Mouse (Mus musculus): ENCODE measurements around the gene Ivd. TPM values are rescaled to one million over a fixed set of nuclear protein-coding genes. Genes with fewer than 3 reads are reported as not detected.

Ivd gene
- polyA plus RNA-seq, 1 experiment from 2014 or later = 68.7 TPM

- H3K9ac ChIP-seq = no peak overlapping the region
- WGBS = 74% methylated on average over 8 of the region's 8 CpGs
Measured at GRCm38 (mm10) chr2:118912706-118913105, 51.0 kb downstream of the Ivd start.

GRCm38 (mm10) chr2:118913551-118914276 is 52.0 kb downstream of the Ivd start:
- no peaks in the 10 kb centered on the region for H3K27me3 ChIP-seq (replicated peaks)
- no peaks in the 10 kb centered on the region for H3K9me3 ChIP-seq (replicated peaks)
- no peak overlapping the region for H3K4me3 ChIP-seq
- H3K4me2 ChIP-seq = peak overlapping the region; percentile 12
- 0 out of 2 replicates have a peak, but pooled peaks have one; percentile 16 for ATAC-seq (ENCODE audit: insufficient number of reproducible peaks, low FRiP score)
- 52% methylated on average over 11 of the region's 11 CpGs for WGBS
- H3K27ac ChIP-seq (ENCODE audit: poor library complexity, severe bottlenecking) = no peak overlapping the region
- H3K9ac ChIP-seq = no peak overlapping the region
- peaks cover 18% of the 10 kb centered on the region for H3K36me3 ChIP-seq
- peaks cover 49% of the 10 kb centered on the region for H3K4me1 ChIP-seq (replicated peaks)

More at GRCm38 (mm10) chr2:118912706-118913105, 51.0 kb downstream of the Ivd start:
- no peak overlapping the region for H3K4me3 ChIP-seq
- H3K36me3 ChIP-seq = peaks cover 13% of the 10 kb centered on the region
- no peaks in the 10 kb centered on the region for H3K27me3 ChIP-seq (replicated peaks)
- no peak for ATAC-seq (ENCODE audit: insufficient number of reproducible peaks, low FRiP score)
- H3K27ac ChIP-seq (ENCODE audit: poor library complexity, severe bottlenecking) = no peak overlapping the region
- no peak overlapping the region for H3K4me2 ChIP-seq
- H3K4me1 ChIP-seq (replicated peaks) = peaks cover 42% of the 10 kb centered on the region
- no peaks in the 10 kb centered on the region for H3K9me3 ChIP-seq (replicated peaks)

GRCm38 (mm10) chr2:118914685-118915084 is 52.9 kb downstream of the Ivd start:
- Histone ChIP-seq H3K4me3 (no peak overlapping the region), H3K4me1 (replicated peaks) (peaks cover 51% of the 10 kb centered on the region), H3K9me3 (replicated peaks) (no peaks in the 10 kb centered on the region), H3K4me2 (no peak overlapping the region), H3K9ac (no peak overlapping the region), H3K27ac (ENCODE audit: poor library complexity, severe bottlenecking) (no peak overlapping the region), H3K36me3 (peaks cover 24% of the 10 kb centered on the region), H3K27me3 (replicated peaks) (no peaks in the 10 kb centered on the region)
- no peak for ATAC-seq (ENCODE audit: insufficient number of reproducible peaks, low FRiP score)
- 55% methylated on average over 8 of the region's 8 CpGs for WGBS

- Histone ChIP-seq H3K9me3 (replicated peaks) (no peaks in the 10 kb centered on the region), H3K4me3 (no peak overlapping the region), H3K9ac (no peak overlapping the region), H3K27me3 (replicated peaks) (no peaks in the 10 kb centered on the region), H3K4me1 (replicated peaks) (peaks cover 51% of the 10 kb centered on the region), H3K36me3 (peaks cover 41% of the 10 kb centered on the region), H3K27ac (ENCODE audit: poor library complexity, severe bottlenecking) (no peak overlapping the region), H3K4me2 (no peak overlapping the region)
- ATAC-seq (ENCODE audit: insufficient number of reproducible peaks, low FRiP score) = no peak
- WGBS = 92% methylated on average over 17 of the region's 17 CpGs
Measured at GRCm38 (mm10) chr2:118916436-118916835, 54.7 kb downstream of the Ivd start.

GRCm38 (mm10) chr2:118918543-118918942 is 56.8 kb downstream of the Ivd start:
- no peak overlapping the region for H3K27ac ChIP-seq (ENCODE audit: poor library complexity, severe bottlenecking)
- H3K4me1 ChIP-seq (replicated peaks) = peaks cover 39% of the 10 kb centered on the region
- ATAC-seq (ENCODE audit: insufficient number of reproducible peaks, low FRiP score) = no peak
- no peaks in the 10 kb centered on the region for H3K27me3 ChIP-seq (replicated peaks)
- WGBS = 63% methylated on average over 1 of the region's 1 CpGs
- H3K4me2 ChIP-seq = no peak overlapping the region
- peaks cover 61% of the 10 kb centered on the region for H3K36me3 ChIP-seq
- H3K9ac ChIP-seq = no peak overlapping the region
- H3K9me3 ChIP-seq (replicated peaks) = no peaks in the 10 kb centered on the region
- no peak overlapping the region for H3K4me3 ChIP-seq

GRCm38 (mm10) chr2:118920428-118920827 is 58.7 kb downstream of the Ivd start:
- Histone ChIP-seq H3K9me3 (replicated peaks) (no peaks in the 10 kb centered on the region), H3K9ac (no peak overlapping the region), H3K4me1 (replicated peaks) (peaks cover 26% of the 10 kb centered on the region), H3K27ac (ENCODE audit: poor library complexity, severe bottlenecking) (no peak overlapping the region), H3K27me3 (replicated peaks) (no peaks in the 10 kb centered on the region), H3K4me3 (no peak overlapping the region), H3K36me3 (peaks cover 66% of the 10 kb centered on the region), H3K4me2 (no peak overlapping the region)
- 79% methylated on average over 3 of the region's 3 CpGs for WGBS
- ATAC-seq (ENCODE audit: insufficient number of reproducible peaks, low FRiP score) = no peak

- peaks cover 30% of the 10 kb centered on the region for H3K36me3 ChIP-seq
- peak overlapping the region; percentile 82 for H3K4me2 ChIP-seq
- H3K4me1 ChIP-seq (replicated peaks) = peaks cover 34% of the 10 kb centered on the region
- peak; percentile 69 for ATAC-seq (ENCODE audit: insufficient number of reproducible peaks, low FRiP score)
- WGBS = 0% methylated on average over 6 of the region's 6 CpGs
- peak overlapping the region; percentile 81 for H3K4me3 ChIP-seq
- peak overlapping the region; percentile 50 for H3K27ac ChIP-seq (ENCODE audit: poor library complexity, severe bottlenecking)
- H3K9ac ChIP-seq = peak overlapping the region; percentile 90
- no peaks in the 10 kb centered on the region for H3K9me3 ChIP-seq (replicated peaks)
- H3K27me3 ChIP-seq (replicated peaks) = no peaks in the 10 kb centered on the region
Measured at GRCm38 (mm10) chr2:118925952-118926351, 64.2 kb downstream of the Ivd start.

- WGBS = under 1% methylated on average over 47 of the region's 47 CpGs
- peak within 1 kb of the TSS; percentile 50 for H3K27ac ChIP-seq (ENCODE audit: poor library complexity, severe bottlenecking)
- H3K4me2 ChIP-seq = peak within 1 kb of the TSS; percentile 82
- H3K27me3 ChIP-seq (replicated peaks) = no peaks in the 10 kb centered on the region
- no peaks in the 10 kb centered on the region for H3K9me3 ChIP-seq (replicated peaks)
- peaks cover 25% of the 10 kb centered on the region for H3K36me3 ChIP-seq
- peak; percentile 91 for ATAC-seq (ENCODE audit: insufficient number of reproducible peaks, low FRiP score)
- peak within 1 kb of the TSS; percentile 90 for H3K9ac ChIP-seq
- peaks cover 36% of the 10 kb centered on the region for H3K4me1 ChIP-seq (replicated peaks)
- peak within 1 kb of the TSS; percentile 81 for H3K4me3 ChIP-seq
Measured at GRCm38 (mm10) chr2:118926361-118926997, 64.7 kb downstream of the Ivd start, which contains the start of gene Chst14. Gene Chst14 (plus strand): TSS chr2:118926496.

GRCm38 (mm10) chr2:118926998-118927739 is 65.4 kb downstream of the Ivd start:
- H3K27me3 ChIP-seq (replicated peaks) = no peaks in the 10 kb centered on the region
- no peak overlapping the region for H3K27ac ChIP-seq (ENCODE audit: poor library complexity, severe bottlenecking)
- peak overlapping the region; percentile 90 for H3K9ac ChIP-seq
- WGBS = 29% methylated on average over 31 of the region's 31 CpGs
- 0 out of 2 replicates have a peak, but pooled peaks have one; percentile 1 for ATAC-seq (ENCODE audit: insufficient number of reproducible peaks, low FRiP score)
- peaks cover 19% of the 10 kb centered on the region for H3K36me3 ChIP-seq
- peak overlapping the region; percentile 82 for H3K4me2 ChIP-seq
- peak overlapping the region; percentile 81 for H3K4me3 ChIP-seq
- no peaks in the 10 kb centered on the region for H3K9me3 ChIP-seq (replicated peaks)
- H3K4me1 ChIP-seq (replicated peaks) = peaks cover 36% of the 10 kb centered on the region

Data from heart, embryonic 12.5 days (tissue).